Mouse (Mus musculus) neural tube, embryonic 14.5 days (tissue): ENCODE results near the gene Akap9. TPM values are rescaled to one million over a fixed set of nuclear protein-coding genes. Genes with fewer than 3 reads are reported as not detected.
A peak's percentile ranks its signal among the peaks of the same experiment; 100 is the strongest.

Source experiments
- ATAC-seq: fragments of 200-750 bp; cut with Nextera tagmentation; 2 replicates; pipeline ENCODE4 v1.8.0; 2017; ENCODE audit warnings: low read depth, mild to moderate bottlenecking, moderate TSS enrichment, moderate library complexity
- H3K27ac ChIP-seq: fragments of 300-500 bp; sonication (generic); 2 replicates; pipeline ENCODE4 v1.5.1; 2014; ENCODE audit warnings: low read depth, mild to moderate bottlenecking, control low read depth, low read length, moderate library complexity, mixed read lengths
- H3K27me3 ChIP-seq: fragments of 300-500 bp; sonication (generic); 2 replicates; pipeline ENCODE4 v1.6.1; 2014; ENCODE audit warnings: low read length; ENCODE audit not compliant: control insufficient read depth, insufficient read depth
- H3K36me3 ChIP-seq: fragments of 300-500 bp; sonication (generic); 2 replicates; pipeline ENCODE4 v1.6.1; 2014; ENCODE audit warnings: low read length, mixed read lengths; ENCODE audit not compliant: control insufficient read depth, insufficient read depth
- H3K4me1 ChIP-seq: fragments of 300-500 bp; sonication (generic); 2 replicates; pipeline ENCODE4 v1.6.1; 2014; ENCODE audit warnings: low read length; ENCODE audit not compliant: control insufficient read depth, insufficient read depth
- H3K4me2 ChIP-seq: fragments of 300-500 bp; sonication (generic); 2 replicates; pipeline ENCODE4 v1.6.1; 2014; ENCODE audit warnings: mild to moderate bottlenecking, low read depth, low read length, control low read depth
- H3K4me3 ChIP-seq: fragments of 300-500 bp; sonication (generic); 2 replicates; pipeline ENCODE4 v1.5.1; 2014; ENCODE audit warnings: low read depth, low read length, control low read depth, mixed read lengths
- H3K9ac ChIP-seq: fragments of 300-500 bp; sonication (generic); replicated peaks from 2 replicates; pipeline ENCODE4 v1.6.1; 2014; ENCODE audit warnings: low read depth, mild to moderate bottlenecking, control low read depth, low read length, mixed read lengths
- H3K9me3 ChIP-seq: fragments of 300-500 bp; sonication (generic); 2 replicates; pipeline ENCODE4 v1.6.1; 2016; ENCODE audit warnings: low read length; ENCODE audit not compliant: control insufficient read depth
- WGBS: fragments of 180-500 bp; shearing (Covaris S2); extraction: QIAGEN DNeasy Blood & Tissue Kit; methylation state at CpG from one replicate; pipeline ENCODE4 v1.1.7; 2014; 5-methylcytosine and 5-hydroxymethylcytosine counted together
- polyA plus RNA-seq: library from polyadenylated mRNA; unstranded; fragments of >200 nt; fragmentation: Nextera tagmentation; extraction: Ambion mirVana; gene quantifications from 2 replicates; pipeline ENCODE4 v1.2.1, GENCODE M21; 2014

The Akap9 gene
- polyA plus RNA-seq, 1 experiment from 2014 or later: 342 TPM

- Histone ChIP-seq H3K4me1 (no peaks in the 10 kb centered on the region), H3K4me3 (no peak overlapping the region), H3K27ac (no peak overlapping the region), H3K4me2 (no peak overlapping the region), H3K27me3 (no peaks in the 10 kb centered on the region), H3K36me3 (peaks cover 64% of the 10 kb centered on the region), H3K9ac (no peak overlapping the region), H3K9me3 (no peaks in the 10 kb centered on the region)
- ATAC-seq: no peak
- 95% methylated on average over 2 of the region's 2 CpGs for WGBS
Observed at GRCm38 (mm10) chr5:4040922-4041321, 113.1 kb downstream of the Akap9 start.

GRCm38 (mm10) chr5:4060313-4060712 is 132.5 kb downstream of the Akap9 start:
- 94% methylated on average over 8 of the region's 8 CpGs for WGBS

GRCm38 (mm10) chr5:4066476-4067115 is 138.7 kb downstream of the Akap9 start:
- Histone ChIP-seq H3K9ac (no peak overlapping the region), H3K9me3 (no peaks in the 10 kb centered on the region), H3K27ac (no peak overlapping the region), H3K4me1 (no peaks in the 10 kb centered on the region), H3K4me3 (no peak overlapping the region), H3K27me3 (no peaks in the 10 kb centered on the region), H3K4me2 (no peak overlapping the region), H3K36me3 (peaks cover 81% of the 10 kb centered on the region)
- ATAC-seq: no peak
- WGBS: 94% methylated on average over 18 of the region's 18 CpGs

More at GRCm38 (mm10) chr5:4060313-4060712, 132.5 kb downstream of the Akap9 start:
- no peak for ATAC-seq
- Histone ChIP-seq H3K4me2 (no peak overlapping the region), H3K27me3 (no peaks in the 10 kb centered on the region), H3K36me3 (peaks cover 80% of the 10 kb centered on the region), H3K4me3 (no peak overlapping the region), H3K4me1 (no peaks in the 10 kb centered on the region), H3K9ac (no peak overlapping the region), H3K9me3 (no peaks in the 10 kb centered on the region), H3K27ac (no peak overlapping the region)

- Histone ChIP-seq H3K27me3 (no peaks in the 10 kb centered on the region), H3K4me1 (no peaks in the 10 kb centered on the region), H3K4me3 (no peak overlapping the region), H3K27ac (no peak overlapping the region), H3K9ac (no peak overlapping the region), H3K9me3 (no peaks in the 10 kb centered on the region), H3K36me3 (peaks cover 79% of the 10 kb centered on the region), H3K4me2 (no peak overlapping the region)
- 90% methylated on average over 3 of the region's 3 CpGs for WGBS
- no peak for ATAC-seq
Observed at GRCm38 (mm10) chr5:4067203-4067602, 139.3 kb downstream of the Akap9 start.

- WGBS: 96% methylated on average over 3 of the region's 3 CpGs
- Histone ChIP-seq H3K27me3 (no peaks in the 10 kb centered on the region), H3K36me3 (peaks cover 65% of the 10 kb centered on the region), H3K9me3 (no peaks in the 10 kb centered on the region), H3K4me3 (no peak overlapping the region), H3K4me1 (no peaks in the 10 kb centered on the region), H3K4me2 (no peak overlapping the region), H3K27ac (no peak overlapping the region), H3K9ac (no peak overlapping the region)
- ATAC-seq: 0 out of 2 replicates have a peak, but pooled peaks have one; percentile 7
Observed at GRCm38 (mm10) chr5:4079086-4079485, 151.2 kb downstream of the Akap9 start.

GRCm38 (mm10) chr5:4080861-4081260 is 153.0 kb downstream of the Akap9 start:
- peaks cover 71% of the 10 kb centered on the region for H3K36me3 ChIP-seq

GRCm38 (mm10) chr5:4081513-4081912 is 153.7 kb downstream of the Akap9 start:
- WGBS: 92% methylated on average over 2 of the region's 2 CpGs
- Histone ChIP-seq H3K4me2 (no peak overlapping the region), H3K4me3 (no peak overlapping the region), H3K9ac (no peak overlapping the region), H3K4me1 (no peaks in the 10 kb centered on the region), H3K27ac (no peak overlapping the region), H3K9me3 (no peaks in the 10 kb centered on the region), H3K27me3 (no peaks in the 10 kb centered on the region), H3K36me3 (peaks cover 74% of the 10 kb centered on the region)
- no peak for ATAC-seq

More at GRCm38 (mm10) chr5:4080861-4081260, 153.0 kb downstream of the Akap9 start:
- Histone ChIP-seq H3K4me2 (no peak overlapping the region), H3K4me3 (no peak overlapping the region), H3K9ac (no peak overlapping the region), H3K27me3 (no peaks in the 10 kb centered on the region), H3K4me1 (no peaks in the 10 kb centered on the region), H3K27ac (no peak overlapping the region), H3K9me3 (no peaks in the 10 kb centered on the region)
- WGBS: 88% methylated on average over 2 of the region's 2 CpGs
- ATAC-seq: no peak

GRCm38 (mm10) chr5:4084948-4085347 is 157.1 kb downstream of the Akap9 start:
- peaks cover 63% of the 10 kb centered on the region for H3K36me3 ChIP-seq
- no peaks in the 10 kb centered on the region for H3K4me1 ChIP-seq
- no peak overlapping the region for H3K4me3 ChIP-seq
- H3K9ac ChIP-seq: no peak overlapping the region
- WGBS: 91% methylated on average over 7 of the region's 7 CpGs
- H3K4me2 ChIP-seq: no peak overlapping the region
- H3K9me3 ChIP-seq: no peaks in the 10 kb centered on the region
- ATAC-seq: no peak
- H3K27ac ChIP-seq: no peak overlapping the region
- H3K27me3 ChIP-seq: no peaks in the 10 kb centered on the region

- Histone ChIP-seq H3K4me2 (no peak overlapping the region), H3K27me3 (no peaks in the 10 kb centered on the region), H3K36me3 (peaks cover 53% of the 10 kb centered on the region), H3K27ac (no peak overlapping the region), H3K9ac (no peak overlapping the region), H3K4me1 (no peaks in the 10 kb centered on the region), H3K4me3 (no peak overlapping the region), H3K9me3 (no peaks in the 10 kb centered on the region)
- no peak for ATAC-seq
- WGBS: 85% methylated on average over 4 of the region's 4 CpGs
Observed at GRCm38 (mm10) chr5:4086309-4086708, 158.5 kb downstream of the Akap9 start.
